Mouse (Mus musculus): ENCODE results near the gene Klf16. TPM values are rescaled to one million over a fixed set of nuclear protein-coding genes. Genes with fewer than 3 reads are reported as not detected.
A peak's percentile ranks its signal among the peaks of the same experiment; 100 is the strongest.

Gene Klf16
- total and polyA plus RNA-seq, 3 experiments, result 14.1 to 94.0 (median 38.2) TPM

GRCm38 (mm10) chr10:80578911-80579310 is 1.8 kb upstream of the Klf16 start (continued):
- peak; percentile 64; the same call in 1 of the 2 replicates for TF ChIP-seq MAZ (IDR thresholded peaks at IDR 0.05; ENCODE audit: low read depth, low read length)
- TF ChIP-seq RAD21 (IDR thresholded peaks at IDR 0.05; ENCODE audit: low read depth, low read length), result peak; percentile 60
- TF ChIP-seq MXI1 (IDR thresholded peaks at IDR 0.05; ENCODE audit: low read depth, low read length), result peak; percentile 61; the same call in 1 of the 2 replicates
- TF ChIP-seq USF1 (IDR thresholded peaks at IDR 0.05; ENCODE audit: low read depth, low read length), result no peak
- TF ChIP-seq IRF4 (IDR thresholded peaks at IDR 0.05; ENCODE audit: low read depth, low read length), result peak; percentile 51

GRCm38 (mm10) chr10:80578131-80578750 is 1.1 kb upstream of the Klf16 start:
- DNase-seq (ENCODE audit: extremely low read depth), result peak; percentile 87
- peak overlapping the region; percentile 64 to 91 (median 69) for H3K4me3 ChIP-seq (replicated peaks in 1 of 3; ENCODE audit: low read depth in 2 of 3, low read length in 2 of 3, poor library complexity in 1 of 3)
- peak overlapping the region; percentile 92 for H3K27ac ChIP-seq (ENCODE audit: insufficient read depth, low read depth)
- peaks cover 2 to 37% of the 10 kb centered on the region in 2 experiments for H3K36me3 ChIP-seq (replicated peaks in 1 of 2; ENCODE audit: control insufficient read depth in 1 of 2, insufficient read depth in 1 of 2, low read length in 1 of 2)
- no peaks in the 10 kb centered on the region for H3K9me3 ChIP-seq (replicated peaks; ENCODE audit: low read length)
- peaks cover 34% of the 10 kb centered on the region for H3K79me2 ChIP-seq (replicated peaks; ENCODE audit: control insufficient read depth, extremely low read depth, insufficient read depth, poor library complexity, severe bottlenecking)
- in situ Hi-C loops (cut with MboI; ENCODE audit: low pct_ligation_motif_present, low pct_unique_long_range_greater_than_20kb, low sequenced_read_pairs), result loop anchor here (5.0 kb wide), 1 partner anchor 109 kb away; no protein-coding TSS in a partner anchor
- dilution Hi-C loops (cut with MboI; ENCODE audit: extremely low pct_ligation_motif_present, extremely low pct_unique_long_range_greater_than_20kb, low sequenced_read_pairs), result no loop called here
- peak overlapping the region; percentile 76 for H3K4me2 ChIP-seq (ENCODE audit: insufficient read depth, low read depth, poor library complexity, severe bottlenecking)
- H3K9ac ChIP-seq (ENCODE audit: insufficient read depth, low read depth), result peak overlapping the region; percentile 68
- H3K27me3 ChIP-seq (replicated peaks), result no peaks in the 10 kb centered on the region
- peaks cover 17 to 49% of the 10 kb centered on the region in 2 experiments for H3K4me1 ChIP-seq (ENCODE audit: control insufficient read depth in 1 of 2, insufficient read depth in 2 of 2)
- no peak for TF ChIP-seq BHLHE40 (IDR thresholded peaks at IDR 0.05; ENCODE audit: low read depth, low read length)
- TF ChIP-seq SMC3 (IDR thresholded peaks at IDR 0.05; ENCODE audit: low read depth, low read length), result peak; percentile 64
- TF ChIP-seq MYC (IDR thresholded peaks at IDR 0.05; ENCODE audit: low read depth, low read length), result no peak
- peak; percentile 50; the same call in 1 of the 2 replicates for TF ChIP-seq POLR2A (IDR thresholded peaks at IDR 0.05; ENCODE audit: low read depth, low read length)
- TF ChIP-seq HCFC1 (IDR thresholded peaks at IDR 0.05; ENCODE audit: low read depth, low read length), result peak; percentile 66
- no peak for TF ChIP-seq ZNF384 (IDR thresholded peaks at IDR 0.05; ENCODE audit: low read depth, low read length)
- no peak for TF ChIP-seq ZC3H11A (IDR thresholded peaks at IDR 0.05; ENCODE audit: low read depth, low read length)
- TF ChIP-seq JUN (IDR thresholded peaks at IDR 0.05; ENCODE audit: insufficient read depth, low read depth, low read length), result no peak
- no peak for TF ChIP-seq CHD1 (IDR thresholded peaks at IDR 0.05; ENCODE audit: low read depth, low read length)
- peak; percentile 68 for TF ChIP-seq NRF1 (IDR thresholded peaks at IDR 0.05; ENCODE audit: low read depth, low read length)
- no peak; the same call in 1 of the 2 replicates for TF ChIP-seq NELFE (IDR thresholded peaks at IDR 0.05; ENCODE audit: low read depth, low read length)
- no peak for TF ChIP-seq CHD2 (IDR thresholded peaks at IDR 0.05; ENCODE audit: low read length)
- peak; percentile 84 for TF ChIP-seq ELF1 (IDR thresholded peaks at IDR 0.05; ENCODE audit: low read depth, low read length)
- TF ChIP-seq PAX5 (IDR thresholded peaks at IDR 0.05; ENCODE audit: low read length), result no peak
- no peak for TF ChIP-seq GABPA (IDR thresholded peaks at IDR 0.05; ENCODE audit: insufficient replicate concordance, low read depth, low read length)
- TF ChIP-seq SIN3A (IDR thresholded peaks at IDR 0.05; ENCODE audit: low read length), result no peak
- TF ChIP-seq ZMIZ1 (IDR thresholded peaks at IDR 0.05; ENCODE audit: low read depth, low read length), result no peak
- TF ChIP-seq CTCF (conservative IDR thresholded peaks at IDR 0.05 in 1 of 2, IDR thresholded peaks at IDR 0.05 in 1 of 2; ENCODE audit: low read depth in 2 of 2, low read length in 2 of 2), result peak; percentile 56 to 90
- no peak; the same call in 1 of the 2 replicates for TF ChIP-seq UBTF (IDR thresholded peaks at IDR 0.05; ENCODE audit: low read depth, low read length)
- no peak for TF ChIP-seq USF2 (conservative IDR thresholded peaks at IDR 0.05; ENCODE audit: low read depth, low read length)
- no peak for TF ChIP-seq ZKSCAN1 (IDR thresholded peaks at IDR 0.05; ENCODE audit: borderline replicate concordance, low read depth, low read length)
- TF ChIP-seq USF1 (IDR thresholded peaks at IDR 0.05; ENCODE audit: low read depth, low read length), result no peak
- TF ChIP-seq ETS1 (conservative IDR thresholded peaks at IDR 0.05; ENCODE audit: low read depth, low read length), result no peak
- TF ChIP-seq KAT2A (IDR thresholded peaks at IDR 0.05; ENCODE audit: insufficient replicate concordance, low read length), result no peak
- TF ChIP-seq MAZ (IDR thresholded peaks at IDR 0.05; ENCODE audit: low read depth, low read length), result no peak
- TF ChIP-seq JUND (conservative IDR thresholded peaks at IDR 0.05; ENCODE audit: low read depth, low read length), result no peak
- peak; percentile 60 for TF ChIP-seq RAD21 (IDR thresholded peaks at IDR 0.05; ENCODE audit: low read depth, low read length)
- TF ChIP-seq EP300 (IDR thresholded peaks at IDR 0.05; ENCODE audit: low read length), result no peak
- TF ChIP-seq RCOR1 (conservative IDR thresholded peaks at IDR 0.05; ENCODE audit: low read depth, low read length), result no peak
- TF ChIP-seq TBP (conservative IDR thresholded peaks at IDR 0.05; ENCODE audit: low read depth, low read length), result no peak
- no peak for TF ChIP-seq MAFK (IDR thresholded peaks at IDR 0.05; ENCODE audit: insufficient replicate concordance, low read length)
- 0 out of 2 replicates have a peak, but pooled peaks have one; percentile 57 for TF ChIP-seq TCF12 (IDR thresholded peaks at IDR 0.05; ENCODE audit: low read depth, low read length)
- peak; percentile 49; the same call in 1 of the 2 replicates for TF ChIP-seq IRF4 (IDR thresholded peaks at IDR 0.05; ENCODE audit: low read depth, low read length)
- no peak for TF ChIP-seq POLR2AphosphoS2 (IDR thresholded peaks at IDR 0.05; ENCODE audit: low read depth, low read length)
- TF ChIP-seq E2F4 (IDR thresholded peaks at IDR 0.05; ENCODE audit: insufficient replicate concordance, low read depth, low read length), result no peak
- TF ChIP-seq MXI1 (IDR thresholded peaks at IDR 0.05; ENCODE audit: low read depth, low read length), result no peak; the same call in 1 of the 2 replicates
